Mouse (Mus musculus) ES-E14 (cell line): Measurements from ENCODE around the gene Adamtsl4. TPM values are rescaled to one million over a fixed set of nuclear protein-coding genes. Genes with fewer than 3 reads are reported as not detected.

ENCODE experiments used
- DNase-seq: peaks from one replicate; pipeline ENCODE4 v3.0.0-alpha.2; 2013; ENCODE audit warnings: low read depth, low spot score
- H3K27ac ChIP-seq: 2 replicates; pipeline ENCODE4 v1.5.1; 2012; ENCODE audit warnings: low read depth, mild to moderate bottlenecking, low read length, moderate library complexity, mixed read lengths; ENCODE audit not compliant: poor library complexity, insufficient read depth, severe bottlenecking
- H3K36me3 ChIP-seq: 2 replicates; pipeline ENCODE4 v1.6.1; 2012; ENCODE audit warnings: mild to moderate bottlenecking, low read length, moderate library complexity, mixed read lengths; ENCODE audit not compliant: control insufficient read depth, poor library complexity, insufficient read depth, severe bottlenecking
- H3K4me1 ChIP-seq, 2 experiments: fragments of 150-350 bp in 1 of 2; sonication (generic) in 1 of 2; 2 replicates each; pipeline ENCODE4 v1.6.1; 2012; ENCODE audit warnings: low read length in 2 of 2, mild to moderate bottlenecking in 1 of 2, mixed read lengths in 1 of 2; ENCODE audit not compliant: control insufficient read depth in 2 of 2, insufficient read depth in 2 of 2, poor library complexity in 1 of 2
- H3K4me3 ChIP-seq, 2 experiments: fragments of 150-350 bp in 1 of 2; sonication (generic) in 1 of 2; 2 replicates each; pipeline ENCODE4 v1.5.1; 2012; ENCODE audit warnings: low read length in 2 of 2, low read depth in 1 of 2, mild to moderate bottlenecking in 1 of 2, mixed read lengths in 1 of 2; ENCODE audit not compliant: insufficient read depth in 1 of 2, poor library complexity in 1 of 2, severe bottlenecking in 1 of 2
- H3K9ac ChIP-seq: 2 replicates; pipeline ENCODE4 v1.6.1; 2012; ENCODE audit warnings: low read depth, mild to moderate bottlenecking, low read length, mixed read lengths; ENCODE audit not compliant: poor library complexity, insufficient read depth, severe bottlenecking
- H3K9me3 ChIP-seq: fragments of 150-350 bp; sonication (generic); 2 replicates; pipeline ENCODE4 v1.6.1; 2012; ENCODE audit warnings: low read depth, mild to moderate bottlenecking, low read length; ENCODE audit not compliant: control insufficient read depth, insufficient read depth
- CHD2 ChIP-seq: IDR thresholded peaks from 2 replicates; pipeline ENCODE4 v1.6.1; 2014; ENCODE audit warnings: mild to moderate bottlenecking, low read depth, low read length, inconsistent platforms
- HCFC1 ChIP-seq: IDR thresholded peaks from 2 replicates; pipeline ENCODE4 v1.6.1; 2012; ENCODE audit warnings: low read length, inconsistent platforms, borderline replicate concordance; ENCODE audit not compliant: insufficient read depth
- MAFK ChIP-seq: IDR thresholded peaks from 2 replicates; pipeline ENCODE4 v1.6.1; 2014; ENCODE audit warnings: mild to moderate bottlenecking, low read depth, low read length, inconsistent platforms; ENCODE audit not compliant: insufficient read depth
- ZC3H11A ChIP-seq: IDR thresholded peaks from 2 replicates; pipeline ENCODE4 v1.6.1; 2012; ENCODE audit warnings: low read depth, mild to moderate bottlenecking, inconsistent platforms, low read length, borderline replicate concordance
- ZNF384 ChIP-seq: IDR thresholded peaks from 2 replicates; pipeline ENCODE4 v1.6.1; 2012; ENCODE audit warnings: low read depth, low read length, inconsistent platforms
- in situ Hi-C, 2 experiments: fragments of 600-800 bp; cut with MboI; formaldehyde crosslinking; loops; one replicate each; pipeline ENCODE4 v1.15.1; 2025; ENCODE audit warnings: low sequenced_read_pairs in 2 of 2, inconsistent platforms in 1 of 2; ENCODE audit not compliant: unreplicated experiment in 2 of 2
- total RNA-seq: library from RNA; depleted of rRNA; stranded (reverse); fragments of 300-350 nt; gene quantifications from 2 replicates; pipeline ENCODE4 v1.2.3, GENCODE M21; 2012

Gene Adamtsl4
- total RNA-seq, 1 experiment: 1.9 TPM

DNA sequence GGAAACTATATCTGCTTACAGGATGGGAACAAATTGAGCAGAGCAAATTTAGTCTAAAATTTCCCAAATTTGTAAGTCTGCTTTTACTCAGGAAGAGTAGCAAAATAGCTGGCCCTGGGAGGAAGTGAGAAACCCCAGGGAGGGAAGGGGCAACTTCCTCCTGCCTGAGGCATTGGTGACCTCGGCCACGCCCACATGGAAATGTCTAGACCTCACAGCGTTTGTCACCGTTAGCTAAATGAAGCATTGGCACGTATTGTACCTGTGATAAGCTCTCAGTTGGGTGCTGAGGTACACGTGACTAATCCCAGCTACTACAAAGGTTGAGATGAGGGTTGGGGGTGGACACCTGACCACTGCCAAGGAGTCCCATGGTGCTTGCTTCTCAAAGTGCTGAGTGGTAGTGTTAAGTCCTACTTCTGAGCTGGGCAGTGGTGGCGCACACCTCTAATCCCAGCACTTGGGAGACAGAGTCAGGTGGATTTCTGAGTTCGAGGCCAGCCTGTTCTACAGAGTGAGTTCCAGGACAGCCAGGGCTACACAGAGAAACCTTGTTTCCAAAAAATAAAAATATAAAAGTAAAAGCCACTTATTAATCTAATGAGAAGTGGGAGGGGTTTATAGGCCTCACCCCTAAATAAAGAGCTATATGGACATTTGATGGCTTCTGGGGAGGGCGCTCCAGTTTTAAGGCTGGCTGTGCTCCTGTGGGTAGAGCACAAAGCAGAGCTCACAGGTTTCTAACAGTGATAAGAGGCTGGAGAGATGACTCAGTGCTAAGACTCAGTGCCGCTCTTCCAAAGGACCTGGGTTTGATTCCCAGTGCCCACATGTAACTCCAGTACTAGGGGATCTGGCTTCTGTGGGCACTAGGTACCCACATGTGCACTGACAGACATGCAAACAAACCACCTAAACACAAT, 42.1 kb downstream of the Adamtsl4 start:
- no peak for DNase-seq
- no peak for TF ChIP-seq HCFC1
- no peak for TF ChIP-seq ZNF384
- no peak for TF ChIP-seq MAFK
- TF ChIP-seq CHD2: no peak
- TF ChIP-seq ZC3H11A: no peak
- Histone ChIP-seq H3K4me3 (no peak overlapping the region), H3K27ac (peak overlapping the region; percentile 86), H3K36me3 (no peaks in the 10 kb centered on the region), H3K9me3 (no peaks in the 10 kb centered on the region), H3K4me1 (peaks cover 22 to 34% of the 10 kb centered on the region in 2 experiments), H3K9ac (no peak overlapping the region; the same call in 1 of the 2 replicates)
- in situ Hi-C loops: no loop called here

DNA sequence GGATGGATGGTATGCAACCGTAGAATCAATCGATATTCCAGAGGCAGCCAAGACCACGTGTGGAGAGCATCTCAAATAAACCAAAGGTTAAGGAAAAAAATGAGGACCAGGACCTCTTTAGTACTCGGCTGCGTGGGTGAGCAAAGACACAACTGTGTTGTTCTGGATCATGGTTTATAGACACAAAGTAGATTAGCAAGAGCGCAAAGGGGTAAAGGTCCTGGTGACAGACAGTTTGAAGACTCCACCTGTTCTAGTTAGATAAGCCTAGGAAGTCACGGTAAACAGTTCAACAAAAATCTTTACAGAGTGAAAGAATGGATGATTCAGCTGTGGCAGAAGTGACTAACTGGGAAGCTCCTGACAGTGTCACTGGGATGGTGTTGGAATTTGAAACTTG, 44.6 kb downstream of the Adamtsl4 start:
- Histone ChIP-seq H3K4me3 (no peak overlapping the region), H3K9ac (peak overlapping the region; percentile 47; the same call in 1 of the 2 replicates), H3K4me1 (peaks cover 21 to 30% of the 10 kb centered on the region in 2 experiments), H3K9me3 (no peaks in the 10 kb centered on the region), H3K27ac (no peak overlapping the region; the same call in 1 of the 2 replicates), H3K36me3 (no peaks in the 10 kb centered on the region; the same call in 1 of the 2 replicates)
- in situ Hi-C loops: no loop called here
- TF ChIP-seq CHD2 (no peak), ZC3H11A (no peak), ZNF384 (no peak), HCFC1 (no peak), MAFK (no peak)
- DNase-seq: no peak

DNA sequence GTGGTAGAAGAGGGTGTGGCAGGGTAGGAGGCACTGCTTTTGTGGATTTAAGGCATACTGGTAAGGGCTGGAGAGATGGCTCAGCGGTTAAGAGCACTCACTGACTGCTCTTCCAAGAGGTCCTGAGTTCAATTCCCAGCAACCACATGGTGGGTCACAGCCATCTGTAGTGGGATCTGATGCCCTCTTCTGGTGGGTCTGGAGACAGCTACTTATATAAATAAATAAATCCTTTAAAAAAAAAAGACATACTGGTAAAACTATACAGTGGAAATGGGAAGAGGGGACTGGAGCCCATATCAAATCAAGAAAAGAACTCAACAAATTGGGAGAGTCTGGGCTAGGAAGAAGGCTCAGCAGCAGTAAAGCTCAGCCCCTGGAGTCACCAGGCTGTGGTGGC, 48.0 kb downstream of the Adamtsl4 start:
- no peak for DNase-seq
- no peak overlapping the region for H3K4me3 ChIP-seq
- TF ChIP-seq ZNF384 (peak; percentile 75), ZC3H11A (no peak)
- H3K9ac ChIP-seq: no peak overlapping the region
- no peaks in the 10 kb centered on the region for H3K9me3 ChIP-seq
- H3K36me3 ChIP-seq: peaks cover 6% of the 10 kb centered on the region; the same call in 1 of the 2 replicates
- peaks cover 27 to 35% of the 10 kb centered on the region in 2 experiments for H3K4me1 ChIP-seq
- in situ Hi-C loops: no loop called here
- peak overlapping the region; percentile 14; the same call in 1 of the 2 replicates for H3K27ac ChIP-seq

DNA sequence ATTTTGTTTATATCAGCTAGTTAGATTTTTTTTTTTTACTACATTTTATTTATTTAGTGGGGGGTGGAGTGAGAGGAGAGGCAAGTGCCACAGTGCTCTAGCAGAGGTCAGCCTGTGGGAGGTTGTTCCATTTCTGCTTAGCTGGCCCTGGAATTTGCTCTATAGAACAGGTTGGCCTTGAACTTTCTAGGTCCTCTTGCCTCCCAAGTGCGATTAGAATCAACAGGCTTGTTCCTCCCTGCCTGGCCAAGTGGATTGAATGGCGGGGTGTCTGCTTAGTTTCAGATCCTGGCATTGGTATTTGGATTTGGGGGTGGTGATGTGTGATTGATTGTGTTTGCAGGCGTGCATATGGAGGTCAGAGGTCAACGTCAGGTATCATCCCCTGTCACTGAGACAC, 51.6 kb downstream of the Adamtsl4 start:
- Histone ChIP-seq H3K9me3 (no peaks in the 10 kb centered on the region), H3K9ac (peak overlapping the region; percentile 17; the same call in 1 of the 2 replicates), H3K36me3 (peaks cover 16% of the 10 kb centered on the region), H3K4me3 (no peak overlapping the region), H3K27ac (peak overlapping the region; percentile 79; the same call in 1 of the 2 replicates), H3K4me1 (peaks cover 16 to 25% of the 10 kb centered on the region in 2 experiments)
- DNase-seq: no peak
- TF ChIP-seq ZC3H11A: no peak
- TF ChIP-seq HCFC1: no peak
- no peak for TF ChIP-seq MAFK
- TF ChIP-seq CHD2: no peak
- TF ChIP-seq ZNF384: no peak
- in situ Hi-C loops: no loop called here
